Mouse (Mus musculus) liver, embryonic 14.5 days (tissue): ENCODE results near the gene Ntsr1.

Experiments
- CTCF ChIP-seq: IDR thresholded peaks from 2 replicates; pipeline ENCODE4 v1.5.1; 2016; ENCODE audit warnings: antibody characterized with exemption, low read depth, control low read depth
- EP300 ChIP-seq: IDR thresholded peaks from 2 replicates; pipeline ENCODE4 v1.6.1; 2016; ENCODE audit warnings: antibody characterized with exemption, low read depth

GRCm38 (mm10) chr2:180545046-180545445 lies 45.3 kb downstream of the Ntsr1 start:
- no peak for TF ChIP-seq CTCF
- TF ChIP-seq EP300, result no peak
